Mouse (Mus musculus) neural tube, embryonic 15.5 days (tissue): ENCODE measurements around the gene Ppfia4. TPM values are rescaled to one million over a fixed set of nuclear protein-coding genes. Genes with fewer than 3 reads are reported as not detected.
A peak's percentile ranks its signal among the peaks of the same experiment; 100 is the strongest.
"Not testable (repeated sequence)": the region's sequence is repeated elsewhere in the genome, so short reads cannot be mapped to it uniquely, and the experiment has no call there.

Experiments
- ATAC-seq: fragments of 200-750 bp; cut with Nextera tagmentation; 2 replicates; pipeline ENCODE4 v1.8.0; 2017; ENCODE audit warnings: mild to moderate bottlenecking, moderate TSS enrichment, moderate library complexity; ENCODE audit not compliant: low FRiP score
- H3K27ac ChIP-seq: fragments of 300-500 bp; sonication (generic); replicated peaks from 2 replicates; pipeline ENCODE4 v1.5.1; 2015; ENCODE audit warnings: mild to moderate bottlenecking, inconsistent platforms
- H3K27me3 ChIP-seq: fragments of 300-500 bp; sonication (generic); replicated peaks from 2 replicates; pipeline ENCODE4 v1.6.1; 2015; ENCODE audit warnings: inconsistent platforms
- H3K36me3 ChIP-seq: fragments of 300-500 bp; sonication (generic); 2 replicates; pipeline ENCODE4 v1.6.1; 2015; ENCODE audit warnings: inconsistent platforms
- H3K4me1 ChIP-seq: fragments of 300-500 bp; sonication (generic); 2 replicates; pipeline ENCODE4 v1.6.1; 2015; ENCODE audit warnings: inconsistent platforms
- H3K4me2 ChIP-seq: fragments of 300-500 bp; sonication (generic); 2 replicates; pipeline ENCODE4 v1.6.1; 2015; ENCODE audit warnings: inconsistent platforms, mild to moderate bottlenecking, moderate library complexity
- H3K4me3 ChIP-seq: fragments of 300-500 bp; sonication (generic); replicated peaks from 2 replicates; pipeline ENCODE4 v1.5.1; 2015; ENCODE audit warnings: mild to moderate bottlenecking, inconsistent platforms
- H3K9ac ChIP-seq: fragments of 300-500 bp; sonication (generic); replicated peaks from 2 replicates; pipeline ENCODE4 v1.6.1; 2015; ENCODE audit warnings: mild to moderate bottlenecking, inconsistent platforms
- H3K9me3 ChIP-seq: fragments of 300-500 bp; sonication (generic); replicated peaks from 2 replicates; pipeline ENCODE4 v1.6.1; 2016; ENCODE audit warnings: inconsistent platforms
- WGBS: fragments of 180-500 bp; shearing (Covaris S2); methylation state at CpG from one replicate; pipeline ENCODE4 v1.1.7; 2015; ENCODE audit warnings: mixed read lengths; 5-methylcytosine and 5-hydroxymethylcytosine counted together
- polyA plus RNA-seq: library from polyadenylated mRNA; unstranded; fragments of >200 nt; fragmentation: Nextera tagmentation; extraction: Ambion mirVana; gene quantifications from 2 replicates; pipeline ENCODE4 v1.2.1, GENCODE M21; 2015

The Ppfia4 gene
- polyA plus RNA-seq, 1 experiment from 2014 or later: 31.6 TPM

GRCm38 (mm10) chr1:134280174-134280573 lies 52.6 kb downstream of the Ppfia4 start:
- no peak overlapping the region for H3K4me3 ChIP-seq
- WGBS: 85% methylated on average over 5 of the region's 5 CpGs

GRCm38 (mm10) chr1:134276823-134277222 lies 55.9 kb downstream of the Ppfia4 start:
- H3K4me2 ChIP-seq: no peak overlapping the region
- H3K4me1 ChIP-seq: peaks cover 23% of the 10 kb centered on the region
- H3K9me3 ChIP-seq: no peaks in the 10 kb centered on the region
- H3K4me3 ChIP-seq: no peak overlapping the region
- H3K27me3 ChIP-seq: no peaks in the 10 kb centered on the region
- H3K27ac ChIP-seq: no peak overlapping the region
- no peak for ATAC-seq
- no peaks in the 10 kb centered on the region for H3K36me3 ChIP-seq
- 86% methylated on average over 7 of the region's 7 CpGs for WGBS
- H3K9ac ChIP-seq: no peak overlapping the region

More at GRCm38 (mm10) chr1:134280174-134280573, 52.6 kb downstream of the Ppfia4 start:
- no peak for ATAC-seq
- H3K36me3 ChIP-seq: no peaks in the 10 kb centered on the region
- H3K4me2 ChIP-seq: no peak overlapping the region
- H3K9me3 ChIP-seq: no peaks in the 10 kb centered on the region
- no peaks in the 10 kb centered on the region for H3K4me1 ChIP-seq
- no peaks in the 10 kb centered on the region for H3K27me3 ChIP-seq
- H3K27ac ChIP-seq: no peak overlapping the region
- H3K9ac ChIP-seq: no peak overlapping the region

- Histone ChIP-seq H3K36me3 (no peaks in the 10 kb centered on the region), H3K4me3 (no peak overlapping the region), H3K9ac (no peak overlapping the region), H3K27ac (no peak overlapping the region), H3K9me3 (no peaks in the 10 kb centered on the region), H3K4me1 (peaks cover 23% of the 10 kb centered on the region), H3K27me3 (no peaks in the 10 kb centered on the region), H3K4me2 (no peak overlapping the region)
- no peak for ATAC-seq
- 75% methylated on average over 13 of the region's 13 CpGs for WGBS
These were observed 56.9 kb downstream of the Ppfia4 start for GRCm38 (mm10) chr1:134275616-134276464.

GRCm38 (mm10) chr1:134274483-134274920 lies 58.2 kb downstream of the Ppfia4 start:
- 69% methylated on average over 7 of the region's 7 CpGs for WGBS
- H3K9ac ChIP-seq: no peak overlapping the region
- no peaks in the 10 kb centered on the region for H3K27me3 ChIP-seq
- no peaks in the 10 kb centered on the region for H3K9me3 ChIP-seq
- no peak for ATAC-seq
- no peak overlapping the region for H3K4me2 ChIP-seq
- H3K4me3 ChIP-seq: no peak overlapping the region
- H3K27ac ChIP-seq: peak overlapping the region; percentile 80
- no peaks in the 10 kb centered on the region for H3K36me3 ChIP-seq
- peaks cover 23% of the 10 kb centered on the region for H3K4me1 ChIP-seq

GRCm38 (mm10) chr1:134273493-134274395 lies 59.0 kb downstream of the Ppfia4 start:
- 0 out of 2 replicates have a peak overlapping the region, but pooled peaks have one; percentile 20 for H3K9ac ChIP-seq
- H3K4me2 ChIP-seq: 0 out of 2 replicates have a peak overlapping the region, but pooled peaks have one; percentile 3
- peak; percentile 73 for ATAC-seq
- no peak overlapping the region for H3K4me3 ChIP-seq
- peak overlapping the region; percentile 80 for H3K27ac ChIP-seq
- H3K9me3 ChIP-seq: no peaks in the 10 kb centered on the region
- WGBS: 41% methylated on average over 9 of the region's 9 CpGs
- peaks cover 23% of the 10 kb centered on the region for H3K4me1 ChIP-seq
- H3K27me3 ChIP-seq: no peaks in the 10 kb centered on the region
- no peaks in the 10 kb centered on the region for H3K36me3 ChIP-seq

GRCm38 (mm10) chr1:134272754-134273250 lies 59.9 kb downstream of the Ppfia4 start:
- Histone ChIP-seq H3K4me3 (no peak overlapping the region), H3K36me3 (no peaks in the 10 kb centered on the region), H3K4me2 (no peak overlapping the region), H3K27me3 (no peaks in the 10 kb centered on the region), H3K9me3 (no peaks in the 10 kb centered on the region), H3K27ac (peak overlapping the region; percentile 80), H3K4me1 (peaks cover 23% of the 10 kb centered on the region), H3K9ac (no peak overlapping the region)
- ATAC-seq: no peak
- WGBS: 75% methylated on average over 5 of the region's 5 CpGs

- Histone ChIP-seq H3K4me3 (no peak overlapping the region), H3K9ac (no peak overlapping the region), H3K27ac (no peak overlapping the region), H3K4me2 (no peak overlapping the region), H3K36me3 (no peaks in the 10 kb centered on the region), H3K27me3 (no peaks in the 10 kb centered on the region), H3K9me3 (no peaks in the 10 kb centered on the region), H3K4me1 (peaks cover 30% of the 10 kb centered on the region)
- no peak for ATAC-seq
- WGBS: 75% methylated on average over 7 of the region's 7 CpGs
These were observed 62.7 kb downstream of the Ppfia4 start for GRCm38 (mm10) chr1:134270026-134270425.

GRCm38 (mm10) chr1:134265797-134266196 lies 66.9 kb downstream of the Ppfia4 start:
- Histone ChIP-seq H3K27ac (peak overlapping the region; percentile 2), H3K27me3 (no peaks in the 10 kb centered on the region), H3K9me3 (no peaks in the 10 kb centered on the region), H3K4me1 (peaks cover 7% of the 10 kb centered on the region), H3K4me2 (no peak overlapping the region), H3K4me3 (no peak overlapping the region), H3K9ac (no peak overlapping the region), H3K36me3 (no peaks in the 10 kb centered on the region)
- no peak; the same call in 1 of the 2 replicates for ATAC-seq
- 22% methylated on average over 2 of the region's 2 CpGs for WGBS

- Histone ChIP-seq H3K4me1 (peaks cover 7% of the 10 kb centered on the region), H3K9ac (no peak overlapping the region), H3K9me3 (no peaks in the 10 kb centered on the region), H3K4me3 (no peak overlapping the region), H3K27me3 (no peaks in the 10 kb centered on the region), H3K4me2 (no peak overlapping the region), H3K36me3 (no peaks in the 10 kb centered on the region), H3K27ac (no peak overlapping the region)
- no peak for ATAC-seq
- 92% methylated on average over 6 of the region's 6 CpGs for WGBS
These were observed 68.4 kb downstream of the Ppfia4 start for GRCm38 (mm10) chr1:134264341-134264740.

- H3K27me3 ChIP-seq, H3K4me1 ChIP-seq, H3K36me3 ChIP-seq, H3K9ac ChIP-seq, H3K27ac ChIP-seq, H3K4me2 ChIP-seq, H3K4me3 ChIP-seq, H3K9me3 ChIP-seq, ATAC-seq: not testable (repeated sequence)
- 46% methylated on average over 1 of the region's 1 CpGs for WGBS
These were observed 83.0 kb downstream of the Ppfia4 start for GRCm38 (mm10) chr1:134249681-134250080.
